Mouse (Mus musculus) gastrocnemius, postnatal 10 days (tissue): ENCODE measurements around the gene Dapp1. TPM values are rescaled to one million over a fixed set of nuclear protein-coding genes. Genes with fewer than 3 reads are reported as not detected.
"Not testable (repeated sequence)": the region's sequence is repeated elsewhere in the genome, so short reads cannot be mapped to it uniquely, and the experiment has no call there.

ENCODE experiments used
- DNase-seq: peaks from one replicate; pipeline ENCODE4 v3.0.0; 2021; ENCODE audit warnings: mixed read lengths
- total RNA-seq, 2 experiments: library from RNA; stranded (reverse); gene quantifications; 2 replicates each; pipeline ENCODE4 v1.2.3; 2021

Dapp1 gene
- total RNA-seq, 2 experiments from 2014 or later: 0.89 to 2.0 TPM

GRCm38 (mm10) chr3:137954256-137954916 lies 27.0 kb downstream of the Dapp1 start:
- DNase-seq: no peak

GRCm38 (mm10) chr3:137952914-137953880 lies 28.1 kb downstream of the Dapp1 start:
- no peak for DNase-seq

DNA sequence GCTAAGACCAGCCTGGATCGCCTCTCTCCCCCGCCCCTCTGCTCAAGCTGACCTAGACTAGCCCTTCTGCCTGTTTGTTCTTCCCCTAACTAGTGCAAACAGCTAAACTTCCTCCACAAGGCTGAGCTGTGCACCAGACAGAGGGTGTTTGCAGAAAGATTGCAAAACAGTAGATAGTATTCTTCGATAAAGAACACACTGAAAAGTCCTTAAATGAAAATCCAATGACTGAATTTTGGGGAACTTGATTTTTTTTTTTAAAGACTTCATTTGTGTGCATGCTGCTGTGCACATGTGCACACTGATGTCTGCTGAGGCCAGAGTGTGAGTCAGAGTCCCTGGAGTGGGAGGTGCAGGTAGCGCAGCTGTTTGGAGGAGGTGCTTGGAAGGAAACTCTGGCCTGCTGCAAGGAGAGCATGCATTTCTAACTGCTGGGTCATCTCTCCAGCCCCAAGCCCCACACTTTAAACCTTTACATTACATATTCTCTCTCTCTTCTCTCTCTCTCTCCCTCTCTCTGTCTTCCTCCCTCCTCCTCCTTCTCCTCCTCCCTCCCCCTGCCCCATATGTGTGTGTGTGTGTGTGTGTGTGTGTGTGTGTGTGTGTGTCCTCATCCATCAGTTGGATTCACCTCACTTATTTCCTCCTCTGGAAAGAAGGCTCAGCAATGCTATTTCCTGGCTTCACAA lies 29.0 kb downstream of the Dapp1 start:
- DNase-seq: no peak

- DNase-seq: no peak
Measured at GRCm38 (mm10) chr3:137951819-137952218, 29.5 kb downstream of the Dapp1 start.

DNA sequence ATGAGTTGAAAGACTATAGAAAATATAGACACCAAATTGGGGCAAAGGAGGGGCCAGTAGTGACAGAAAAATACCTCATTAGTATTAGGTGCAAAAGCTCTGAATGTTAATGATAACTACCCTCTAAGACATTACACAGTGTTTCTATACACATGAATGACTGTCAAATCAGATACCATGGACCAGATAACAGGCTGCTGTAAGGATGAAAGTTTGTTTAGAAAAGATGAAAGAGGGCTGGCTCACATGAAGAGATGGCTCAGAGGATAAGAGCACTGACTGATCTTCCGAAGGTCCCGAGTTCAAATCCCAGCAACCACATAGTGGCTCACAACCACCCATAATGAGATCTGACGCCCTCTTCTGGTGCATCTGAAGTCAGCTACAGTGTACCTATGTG lies 30.0 kb downstream of the Dapp1 start:
- DNase-seq: not testable (repeated sequence)

DNA sequence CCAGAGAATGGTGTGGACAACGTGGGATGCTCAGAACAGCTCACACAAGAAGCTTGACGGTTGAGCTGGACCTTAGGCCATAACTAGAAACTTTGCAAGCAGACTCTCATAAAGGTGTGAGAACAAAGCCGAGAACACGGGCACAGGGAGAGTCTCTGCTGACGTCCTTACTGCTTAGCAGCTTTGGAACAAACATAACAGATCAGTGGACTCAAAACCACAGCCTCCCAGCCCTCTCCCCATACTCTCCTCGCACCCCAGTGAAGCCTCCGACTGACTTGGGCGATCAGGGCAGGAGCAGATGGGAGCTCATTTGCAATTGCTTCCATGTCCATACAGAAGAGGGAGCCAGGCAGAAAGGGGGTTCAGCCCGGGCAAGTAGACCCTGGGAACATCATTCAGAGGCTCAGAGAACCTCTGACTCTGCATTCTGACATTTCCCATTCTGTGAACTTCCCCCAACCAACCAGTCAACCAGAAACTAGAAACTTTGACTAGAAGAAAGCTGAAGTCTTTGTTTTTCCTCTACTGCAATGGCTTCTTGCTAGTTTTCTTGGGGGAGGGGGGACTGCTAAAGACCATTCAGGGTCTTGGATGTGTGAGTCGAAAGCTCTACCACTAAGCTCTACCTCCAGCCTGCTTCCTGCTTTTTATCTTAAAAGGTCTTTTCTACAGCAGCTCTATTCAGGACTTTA lies 31.0 kb downstream of the Dapp1 start:
- no peak for DNase-seq

GRCm38 (mm10) chr3:137947525-137947924 lies 33.8 kb downstream of the Dapp1 start:
- no peak for DNase-seq

DNA sequence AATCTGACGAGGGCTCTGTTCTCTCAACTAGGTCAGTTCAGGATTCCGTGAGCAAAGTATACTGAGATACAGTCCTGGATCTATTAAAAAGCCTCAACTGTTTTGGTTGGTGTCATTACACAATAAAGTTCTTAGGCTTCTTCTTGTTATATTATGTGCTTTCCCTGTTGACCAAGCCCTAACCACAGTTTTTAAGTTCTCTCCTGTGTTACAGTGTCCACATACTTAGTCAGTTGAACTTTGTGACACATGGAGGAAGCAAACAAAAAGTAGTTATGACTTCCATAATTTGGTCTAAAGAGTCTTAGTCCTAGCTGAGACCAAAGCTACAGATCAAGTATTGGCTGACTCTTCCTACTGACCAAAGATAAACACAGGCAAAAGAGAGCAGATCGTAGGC lies 34.5 kb downstream of the Dapp1 start:
- no peak for DNase-seq

DNA sequence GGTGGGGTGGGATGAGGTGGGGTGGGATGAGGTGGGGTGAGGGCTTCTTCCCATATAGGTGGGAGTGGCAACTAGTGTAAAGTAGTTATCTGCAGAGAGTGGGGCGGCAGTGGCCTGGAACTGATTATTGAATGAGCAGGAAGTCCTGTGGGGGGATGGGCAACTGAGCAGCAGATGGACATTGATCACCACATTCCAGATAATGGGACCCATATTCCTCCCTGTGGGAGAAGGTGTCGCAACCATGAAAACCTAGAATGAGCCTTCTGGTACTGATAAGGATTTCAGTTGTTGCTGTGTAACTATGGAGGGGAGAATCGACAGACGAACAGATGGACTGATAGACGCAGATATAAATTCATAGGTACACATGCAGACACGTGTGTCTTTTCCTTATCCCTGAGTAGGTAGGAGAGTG lies 37.6 kb downstream of the Dapp1 start:
- no peak for DNase-seq

GRCm38 (mm10) chr3:137942098-137942622 lies 39.2 kb downstream of the Dapp1 start:
- no peak for DNase-seq

GRCm38 (mm10) chr3:137941555-137941954 lies 39.8 kb downstream of the Dapp1 start:
- DNase-seq: no peak

GRCm38 (mm10) chr3:137940757-137941156 lies 40.6 kb downstream of the Dapp1 start:
- DNase-seq: no peak

DNA sequence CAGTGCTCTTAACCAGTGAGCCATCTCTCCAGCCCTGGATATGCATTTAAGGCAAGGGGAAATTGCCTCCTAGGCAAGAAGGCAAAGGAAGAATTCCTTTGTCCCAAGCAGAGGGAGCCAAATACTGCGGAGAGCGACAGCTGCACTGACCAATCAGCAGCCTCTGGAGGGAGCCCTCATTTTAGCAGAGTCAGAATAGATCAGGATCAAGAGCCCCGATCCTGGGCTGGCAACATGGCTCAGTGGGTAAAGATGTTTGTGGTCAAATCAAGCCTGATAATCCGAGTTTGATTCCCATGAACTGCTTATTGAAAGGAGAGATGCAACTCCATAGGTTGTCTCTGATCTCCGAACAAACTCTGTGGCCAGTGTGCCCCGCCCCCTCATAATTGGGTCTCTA lies 42.7 kb downstream of the Dapp1 start:
- peak; percentile 46 for DNase-seq

DNA sequence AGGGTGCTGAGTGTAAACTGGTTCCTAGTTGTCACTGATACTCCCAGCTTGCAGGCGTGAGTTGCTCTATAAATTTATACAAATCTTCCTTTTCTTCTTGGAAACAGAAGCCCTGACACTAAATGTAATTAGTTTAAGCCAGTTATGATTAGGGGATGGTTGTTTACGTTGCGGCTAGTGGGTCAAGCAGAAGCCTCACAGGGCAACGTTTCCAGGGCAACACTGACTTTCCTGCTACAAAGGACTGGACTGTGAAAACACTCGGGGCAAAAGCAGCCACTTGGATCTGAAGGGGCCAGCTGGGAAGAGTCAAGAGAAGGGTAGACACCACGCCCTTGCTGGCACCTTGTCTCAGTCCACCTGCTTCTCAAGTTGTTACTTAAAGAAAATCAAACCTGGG lies 44.8 kb downstream of the Dapp1 start:
- DNase-seq: no peak

GRCm38 (mm10) chr3:137935570-137936525 lies 45.5 kb downstream of the Dapp1 start:
- DNase-seq: no peak

DNA sequence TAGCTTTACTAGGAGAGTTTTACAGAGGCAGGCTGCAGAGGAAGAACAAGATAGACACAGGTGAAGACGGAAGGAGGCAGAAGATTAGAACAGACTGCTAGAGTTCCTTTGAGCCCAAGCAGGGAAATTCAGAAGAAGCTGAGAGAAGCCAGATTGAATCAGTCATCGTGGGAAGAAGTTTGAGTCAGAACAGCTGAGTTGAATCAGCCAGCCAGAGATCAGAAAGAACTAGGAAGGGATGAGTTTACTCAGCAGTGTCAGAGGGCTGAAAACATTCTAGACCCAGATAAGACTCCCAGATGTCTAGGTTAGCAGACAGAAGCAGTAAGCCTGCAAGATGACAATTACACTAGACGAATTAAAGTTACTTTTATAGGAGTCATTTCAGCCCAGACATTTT lies 47.4 kb downstream of the Dapp1 start:
- DNase-seq: no peak

DNA sequence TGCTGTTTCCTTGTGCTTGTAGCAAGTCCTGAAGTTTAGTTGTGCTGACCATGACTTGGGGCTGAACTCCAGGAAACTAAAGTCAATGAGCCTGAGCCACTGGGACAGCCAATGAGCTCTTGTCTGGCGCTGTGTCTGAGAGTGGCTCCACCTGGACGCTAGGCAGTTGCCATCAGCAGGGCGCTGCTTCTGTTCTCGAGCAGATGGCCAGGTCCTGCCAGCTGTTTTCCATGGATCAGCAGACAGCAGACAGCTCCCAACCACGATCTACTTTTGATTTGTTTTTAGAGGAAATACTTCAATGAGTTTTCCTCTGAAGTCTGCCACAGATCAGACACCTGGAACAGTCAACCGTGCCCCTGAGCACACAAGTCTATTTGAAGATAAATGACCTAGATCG lies 48.6 kb downstream of the Dapp1 start:
- no peak for DNase-seq

- no peak for DNase-seq
Measured at GRCm38 (mm10) chr3:137929940-137930339, 51.4 kb downstream of the Dapp1 start.

- no peak for DNase-seq
Measured at GRCm38 (mm10) chr3:137927010-137927409, 54.3 kb downstream of the Dapp1 start.

DNA sequence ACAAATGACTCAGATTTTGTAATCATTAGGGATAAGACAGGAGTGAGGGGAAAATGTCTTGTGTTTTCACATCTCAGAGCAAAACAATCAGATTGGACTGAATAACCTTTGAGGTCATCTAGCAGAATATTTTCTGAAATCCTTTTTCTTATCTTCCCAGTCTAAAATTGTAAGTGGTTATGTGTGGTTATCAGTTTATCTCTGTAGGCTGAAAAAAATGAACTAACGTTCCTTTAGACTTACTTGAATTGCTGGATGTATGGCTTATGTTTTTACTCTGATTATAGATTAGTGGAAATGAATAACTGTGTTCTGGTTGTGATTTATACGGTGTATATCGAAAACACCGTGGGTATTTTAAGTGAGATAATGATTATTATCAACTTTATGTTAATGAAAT lies 60.8 kb downstream of the Dapp1 start:
- DNase-seq: no peak

GRCm38 (mm10) chr3:137919398-137919797 lies 61.9 kb downstream of the Dapp1 start:
- no peak for DNase-seq
